Mouse (Mus musculus) MEL-GATA-1-ER (cell line): ENCODE measurements around the gene Prkce.

Source experiments
- DNase-seq: peaks from one replicate; pipeline ENCODE4 v3.0.0-alpha.2; 2012; ENCODE audit warnings: low read depth; ENCODE audit errors: extremely low read depth

Gene Prkce

GRCm38 (mm10) chr17:86607981-86608380, 440.4 kb downstream of the Prkce start:
- no peak for DNase-seq

GRCm38 (mm10) chr17:86610271-86610969, 442.8 kb downstream of the Prkce start:
- peak; percentile 27 for DNase-seq

GRCm38 (mm10) chr17:86611772-86612171, 444.2 kb downstream of the Prkce start:
- DNase-seq: no peak

- DNase-seq: no peak
These were observed 448.2 kb downstream of the Prkce start for GRCm38 (mm10) chr17:86615592-86616291.

GRCm38 (mm10) chr17:86617570-86618237, 450.1 kb downstream of the Prkce start:
- DNase-seq: no peak

- DNase-seq: no peak
These were observed 450.9 kb downstream of the Prkce start for GRCm38 (mm10) chr17:86618431-86618861.

- no peak for DNase-seq
These were observed 455.3 kb downstream of the Prkce start for GRCm38 (mm10) chr17:86622862-86623261.

- no peak for DNase-seq
These were observed 458.9 kb downstream of the Prkce start for GRCm38 (mm10) chr17:86626523-86626922.

- DNase-seq: no peak
These were observed 465.5 kb downstream of the Prkce start for GRCm38 (mm10) chr17:86633131-86633530.

GRCm38 (mm10) chr17:86637311-86637710, 469.7 kb downstream of the Prkce start:
- DNase-seq: no peak

- no peak for DNase-seq
These were observed 471.7 kb downstream of the Prkce start for GRCm38 (mm10) chr17:86639279-86639678.

- no peak for DNase-seq
These were observed 479.6 kb downstream of the Prkce start for GRCm38 (mm10) chr17:86647226-86647625.

GRCm38 (mm10) chr17:86648856-86649435, 481.4 kb downstream of the Prkce start:
- no peak for DNase-seq

GRCm38 (mm10) chr17:86650241-86650640, 482.7 kb downstream of the Prkce start:
- no peak for DNase-seq

GRCm38 (mm10) chr17:86651091-86651490, 483.5 kb downstream of the Prkce start:
- DNase-seq: no peak

- DNase-seq: no peak
These were observed 485.2 kb downstream of the Prkce start for GRCm38 (mm10) chr17:86652751-86653150.

GRCm38 (mm10) chr17:86656369-86656768, 488.8 kb downstream of the Prkce start:
- DNase-seq: no peak

GRCm38 (mm10) chr17:86662301-86662700, 494.7 kb downstream of the Prkce start:
- DNase-seq: no peak

GRCm38 (mm10) chr17:86663471-86663870, 495.9 kb downstream of the Prkce start:
- DNase-seq: no peak

- peak; percentile 4 for DNase-seq
These were observed 500.4 kb downstream of the Prkce start for GRCm38 (mm10) chr17:86667836-86668600.
